Mouse (Mus musculus): ENCODE data around the gene Uhrf1.
A peak's percentile ranks its signal among the peaks of the same experiment; 100 is the strongest.

Uhrf1 gene

GRCm38 (mm10) chr17:56275842-56276480 lies 27.2 kb upstream of the Uhrf1 start:
- no peak for DNase-seq (ENCODE audit: low spot score)

- DNase-seq (ENCODE audit: low spot score), result peak; percentile 91
Measured at GRCm38 (mm10) chr17:56276643-56277566, 26.2 kb upstream of the Uhrf1 start, which contains the start of gene Ticam1. Gene Ticam1 (minus strand): TSS chr17:56276786.

GRCm38 (mm10) chr17:56277567-56277893 lies 25.6 kb upstream of the Uhrf1 start:
- DNase-seq (ENCODE audit: low spot score), result no peak

GRCm38 (mm10) chr17:56278340-56278739 lies 24.8 kb upstream of the Uhrf1 start:
- no peak for DNase-seq (ENCODE audit: low spot score)

GRCm38 (mm10) chr17:56279481-56280155 lies 23.5 kb upstream of the Uhrf1 start:
- DNase-seq (ENCODE audit: low spot score), result no peak

- no peak for DNase-seq (ENCODE audit: low spot score)
Measured at GRCm38 (mm10) chr17:56281193-56281592, 21.9 kb upstream of the Uhrf1 start.

- no peak for DNase-seq (ENCODE audit: low spot score)
Measured at GRCm38 (mm10) chr17:56282802-56283201, 20.3 kb upstream of the Uhrf1 start.

- no peak for DNase-seq (ENCODE audit: low spot score)
Measured at GRCm38 (mm10) chr17:56283316-56283715, 19.8 kb upstream of the Uhrf1 start.

GRCm38 (mm10) chr17:56285995-56286394 lies 17.1 kb upstream of the Uhrf1 start:
- DNase-seq (ENCODE audit: low spot score), result no peak

GRCm38 (mm10) chr17:56287830-56288229 lies 15.3 kb upstream of the Uhrf1 start:
- DNase-seq (ENCODE audit: low spot score), result peak; percentile 56

GRCm38 (mm10) chr17:56288866-56289265 lies 14.3 kb upstream of the Uhrf1 start:
- no peak for DNase-seq (ENCODE audit: low spot score)

GRCm38 (mm10) chr17:56289371-56290331 lies 13.5 kb upstream of the Uhrf1 start:
- DNase-seq (ENCODE audit: low spot score), result peak; percentile 59

- peak; percentile 99 for DNase-seq (ENCODE audit: low spot score)
Measured at GRCm38 (mm10) chr17:56290388-56291170, 12.5 kb upstream of the Uhrf1 start.

- DNase-seq (ENCODE audit: low spot score), result peak; percentile 94
Measured at GRCm38 (mm10) chr17:56291171-56291511, 12.0 kb upstream of the Uhrf1 start.

- no peak for DNase-seq (ENCODE audit: low spot score)
Measured at GRCm38 (mm10) chr17:56291826-56292475, 11.2 kb upstream of the Uhrf1 start.

GRCm38 (mm10) chr17:56292531-56293222 lies 10.4 kb upstream of the Uhrf1 start, which contains the start of gene Plin3:
Gene Plin3 (minus strand): TSS chr17:56292873.
- DNase-seq (ENCODE audit: low spot score), result no peak

- no peak for DNase-seq (ENCODE audit: low spot score)
Measured at GRCm38 (mm10) chr17:56293291-56293690, 9.8 kb upstream of the Uhrf1 start.

GRCm38 (mm10) chr17:56294241-56294640 lies 8.9 kb upstream of the Uhrf1 start:
- DNase-seq (ENCODE audit: low spot score), result no peak

GRCm38 (mm10) chr17:56296201-56296600 lies 6.9 kb upstream of the Uhrf1 start:
- DNase-seq (ENCODE audit: low spot score), result no peak

GRCm38 (mm10) chr17:56298238-56298637 lies 4.9 kb upstream of the Uhrf1 start:
- DNase-seq (ENCODE audit: low spot score), result no peak

Measured in urinary bladder, postnatal 14 days (tissue).